Mouse (Mus musculus) lung, adult 2 months (tissue): Measurements from ENCODE around the gene Cntnap1. TPM values are rescaled to one million over a fixed set of nuclear protein-coding genes. Genes with fewer than 3 reads are reported as not detected.
A peak's percentile ranks its signal among the peaks of the same experiment; 100 is the strongest.

Source experiments
- DNase-seq: peaks from one replicate; pipeline ENCODE4 v3.0.0; 2022
- H3K4me1 ChIP-seq: fragments of 200-500 bp; 2 replicates; pipeline ENCODE4 v1.6.1; 2011; ENCODE audit warnings: low read length; ENCODE audit not compliant: control insufficient read depth, insufficient read depth
- H3K4me3 ChIP-seq: fragments of 200-500 bp; replicated peaks from 2 replicates; pipeline ENCODE3; 2011; ENCODE audit warnings: low read depth, mild to moderate bottlenecking, control low read depth, low read length; ENCODE audit errors: extremely low read depth
- CTCF ChIP-seq: fragments of 200-500 bp; IDR thresholded peaks from 2 replicates; pipeline ENCODE4 v1.5.1; 2011; ENCODE audit warnings: mild to moderate bottlenecking, low read length, control low read depth; ENCODE audit not compliant: insufficient read depth
- POLR2A ChIP-seq: fragments of 200-500 bp; IDR thresholded peaks from 2 replicates; pipeline ENCODE4 v1.6.1; 2011; ENCODE audit warnings: low read depth, mild to moderate bottlenecking, control low read depth, low read length, borderline replicate concordance; ENCODE audit errors: extremely low read depth
- WGBS: fragments of 180-500 bp; shearing (Covaris S2); methylation state at CpG from one replicate; pipeline ENCODE4 v1.1.7; 2018; 5-methylcytosine and 5-hydroxymethylcytosine counted together
- polyA plus RNA-seq: library from polyadenylated mRNA; depleted of rRNA; stranded (reverse); fragments of >200 nt; gene quantifications from 2 replicates; pipeline ENCODE4 v1.2.3, GENCODE M21; 2012

Cntnap1 gene
- polyA plus RNA-seq, 1 experiment: 2.7 TPM

- WGBS: 11% methylated on average over 11 of the region's 11 CpGs
- H3K4me3 ChIP-seq: no peak overlapping the region
- DNase-seq: no peak
These were observed 5.4 kb downstream of the Cntnap1 start for GRCm38 (mm10) chr11:101175636-101176116.

GRCm38 (mm10) chr11:101176117-101176691, 5.9 kb downstream of the Cntnap1 start:
- Histone ChIP-seq H3K4me3 (no peak overlapping the region), H3K4me1 (peaks cover 18% of the 10 kb centered on the region)
- 2% methylated on average over 25 of the region's 25 CpGs for WGBS
- DNase-seq: no peak
- no peak for TF ChIP-seq POLR2A
- TF ChIP-seq CTCF: 0 out of 2 replicates have a peak, but pooled peaks have one; percentile 21

More at GRCm38 (mm10) chr11:101175636-101176116, 5.4 kb downstream of the Cntnap1 start:
- peaks cover 18% of the 10 kb centered on the region for H3K4me1 ChIP-seq
- TF ChIP-seq CTCF (no peak), POLR2A (no peak)

GRCm38 (mm10) chr11:101176933-101177773, 6.8 kb downstream of the Cntnap1 start:
- Histone ChIP-seq H3K4me1 (peaks cover 15% of the 10 kb centered on the region), H3K4me3 (no peak overlapping the region)
- TF ChIP-seq CTCF (peak; percentile 63), POLR2A (no peak)
- peak; percentile 41 for DNase-seq
- WGBS: 41% methylated on average over 22 of the region's 22 CpGs

- 78% methylated on average over 36 of the region's 36 CpGs for WGBS
- no peak for DNase-seq
- TF ChIP-seq POLR2A: no peak
- no peak for TF ChIP-seq CTCF
- Histone ChIP-seq H3K4me3 (no peak overlapping the region), H3K4me1 (peaks cover 8% of the 10 kb centered on the region)
These were observed 8.0 kb downstream of the Cntnap1 start for GRCm38 (mm10) chr11:101178061-101179058.

- no peak for TF ChIP-seq CTCF
- no peak for TF ChIP-seq POLR2A
- DNase-seq: no peak
- Histone ChIP-seq H3K4me1 (peaks cover 2% of the 10 kb centered on the region), H3K4me3 (no peak overlapping the region)
- WGBS: 83% methylated on average over 15 of the region's 15 CpGs
These were observed 9.0 kb downstream of the Cntnap1 start for GRCm38 (mm10) chr11:101179306-101179705.

- Histone ChIP-seq H3K4me3 (no peak overlapping the region), H3K4me1 (no peaks in the 10 kb centered on the region)
- TF ChIP-seq CTCF (no peak), POLR2A (no peak)
- 77% methylated on average over 17 of the region's 17 CpGs for WGBS
- no peak for DNase-seq
These were observed 9.9 kb downstream of the Cntnap1 start for GRCm38 (mm10) chr11:101180261-101180660.

DNA sequence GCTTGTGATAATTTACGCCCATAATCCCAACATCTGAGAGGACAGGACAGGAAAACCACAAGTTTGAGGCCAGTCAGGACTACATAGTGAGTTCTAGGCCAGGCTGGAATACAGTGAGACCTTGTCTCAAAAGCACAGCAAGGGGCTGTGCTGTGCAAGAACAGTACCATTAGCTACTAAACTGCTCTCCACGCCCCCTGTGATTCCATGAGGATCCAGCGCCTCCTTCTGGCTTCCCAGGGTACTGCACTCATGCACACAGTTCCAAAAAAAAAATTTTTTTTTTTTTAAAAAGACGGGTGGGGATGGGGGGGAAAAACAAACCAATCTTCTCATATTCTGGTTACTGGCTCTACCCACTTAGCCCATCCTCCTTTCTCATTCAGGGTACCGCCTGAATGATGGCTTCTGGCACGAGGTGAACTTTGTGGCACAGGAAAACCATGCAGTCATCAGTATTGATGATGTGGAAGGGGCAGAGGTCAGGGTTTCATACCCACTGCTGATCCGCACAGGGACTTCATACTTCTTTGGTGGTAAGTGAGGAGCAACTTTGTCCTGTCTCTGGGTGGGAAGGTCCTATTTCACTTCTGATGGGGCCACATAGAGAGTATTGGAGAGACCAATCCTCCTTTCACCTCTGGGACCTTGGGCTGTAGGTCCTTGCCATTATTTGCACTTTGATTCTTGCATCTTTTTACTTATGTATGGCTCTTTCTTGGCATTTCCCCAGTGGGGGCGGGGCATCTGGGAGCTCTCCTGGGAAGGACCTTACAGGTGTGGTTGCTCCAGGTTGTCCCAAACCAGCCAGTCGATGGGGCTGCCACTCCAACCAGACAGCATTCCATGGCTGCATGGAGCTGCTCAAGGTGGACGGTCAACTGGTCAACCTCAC, 10.8 kb downstream of the Cntnap1 start:
- DNase-seq: peak; percentile 76
- 33% methylated on average over 10 of the region's 10 CpGs for WGBS
- Histone ChIP-seq H3K4me1 (no peaks in the 10 kb centered on the region), H3K4me3 (no peak overlapping the region)
- peak; percentile 93 for TF ChIP-seq CTCF
- TF ChIP-seq POLR2A: no peak

DNA sequence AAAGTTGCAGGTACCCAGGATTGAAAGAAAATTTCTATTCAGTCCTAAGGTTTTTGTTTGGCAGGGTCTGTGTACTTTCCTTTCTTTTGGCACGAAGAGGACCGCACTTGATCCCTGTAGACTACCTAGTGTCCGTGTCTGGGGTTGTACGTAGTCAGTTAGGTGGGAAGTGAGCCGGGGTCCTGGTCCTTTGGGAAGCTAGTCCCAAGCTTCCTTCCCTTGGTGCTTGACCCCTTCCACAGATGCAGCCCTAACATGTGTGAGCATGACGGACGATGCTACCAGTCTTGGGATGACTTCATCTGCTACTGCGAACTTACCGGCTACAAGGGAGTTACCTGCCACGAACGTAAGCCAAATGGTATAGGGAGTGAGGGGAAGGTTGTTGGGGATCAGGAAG, 11.6 kb downstream of the Cntnap1 start:
- 90% methylated on average over 11 of the region's 11 CpGs for WGBS
- Histone ChIP-seq H3K4me1 (no peaks in the 10 kb centered on the region), H3K4me3 (no peak overlapping the region)
- DNase-seq: no peak
- TF ChIP-seq POLR2A (no peak), CTCF (no peak)
